Mouse (Mus musculus) layer of hippocampus, adult 18-20 months (tissue): ENCODE data around the gene Sirt2. TPM values are rescaled to one million over a fixed set of nuclear protein-coding genes. Genes with fewer than 3 reads are reported as not detected.

Experiments used
- DNase-seq, 2 experiments: peaks; one replicate each; pipeline ENCODE4 v3.0.0; 2022; ENCODE audit warnings: low spot score in 2 of 2
- total RNA-seq, 2 experiments: library from RNA; stranded (reverse); gene quantifications; 2 replicates each; pipeline ENCODE4 v1.2.3; 2021

Sirt2 gene
- total RNA-seq, 2 experiments from 2014 or later: 125 to 129 TPM

DNA sequence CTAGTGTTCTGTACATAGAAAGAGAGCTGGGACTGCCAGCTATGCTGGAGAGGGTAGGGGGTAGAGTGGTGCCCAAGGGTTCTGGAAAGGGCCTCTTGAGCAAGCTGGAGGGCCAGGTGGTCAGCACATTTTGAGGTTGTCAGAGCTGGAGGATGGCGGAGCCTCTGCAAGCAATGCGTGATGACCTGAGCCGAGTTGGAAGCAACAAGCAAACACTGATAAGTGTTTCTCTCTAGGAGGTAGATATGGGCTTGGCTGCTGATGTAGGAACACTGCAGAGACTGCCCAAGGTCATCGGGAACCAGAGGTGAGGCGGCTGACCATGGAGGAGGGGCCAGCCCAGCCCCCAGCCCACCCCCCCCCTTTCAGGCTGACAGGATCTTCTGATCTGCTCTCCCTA, 64.4 kb downstream of the Sirt2 start:
- no peak for DNase-seq

DNA sequence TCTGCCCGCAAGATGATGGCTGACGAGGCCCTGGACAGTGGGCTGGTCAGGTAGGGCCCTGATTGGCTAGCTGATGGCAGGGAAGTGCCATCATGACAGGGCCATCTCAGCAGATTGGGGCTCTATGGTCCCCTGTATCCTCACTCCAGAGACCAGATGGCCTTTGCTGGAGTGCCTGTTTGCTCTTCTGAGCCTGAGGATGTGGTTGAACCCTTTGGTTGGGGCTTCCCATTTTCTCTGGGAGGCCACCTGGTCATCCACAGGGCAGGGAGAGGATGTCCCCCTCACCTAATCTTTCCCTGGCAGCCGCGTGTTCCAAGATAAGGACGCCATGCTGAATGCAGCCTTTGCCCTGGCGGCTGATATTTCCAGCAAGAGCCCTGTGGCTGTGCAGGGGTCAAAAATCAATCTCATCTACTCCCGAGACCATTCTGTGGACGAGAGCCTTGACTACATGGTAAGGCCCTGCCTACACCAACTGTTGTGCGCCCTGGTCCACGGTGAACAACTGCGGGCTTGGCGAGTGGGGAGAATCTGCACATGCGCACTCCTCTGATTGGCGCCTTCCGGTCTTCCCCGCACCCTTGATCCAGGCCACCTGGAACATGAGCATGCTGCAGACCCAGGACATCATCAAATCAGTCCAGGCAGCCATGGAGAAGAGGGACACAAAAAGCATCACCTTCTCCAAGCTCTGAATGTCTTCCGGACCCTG, 65.0 kb downstream of the Sirt2 start:
- no peak for DNase-seq

DNA sequence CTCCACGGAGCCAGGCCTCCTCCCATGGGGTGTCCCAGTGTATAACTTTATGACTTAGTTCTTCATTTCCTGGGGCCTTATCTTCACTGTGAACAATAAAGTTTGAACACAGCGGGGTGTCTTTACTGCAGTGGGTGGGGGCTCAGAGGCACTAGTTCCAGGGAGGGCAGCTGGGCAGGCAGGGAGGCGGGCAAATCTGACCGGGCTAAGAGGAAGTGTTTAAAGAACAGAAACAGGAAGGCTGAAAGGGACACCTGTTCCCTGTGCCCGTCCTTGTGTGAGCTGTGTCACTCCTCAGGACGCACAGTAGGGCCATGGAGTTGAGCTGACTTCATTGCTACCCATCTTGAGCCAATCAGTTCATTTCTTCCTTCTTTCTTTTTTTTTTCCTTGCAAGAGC, 65.6 kb downstream of the Sirt2 start:
- no peak for DNase-seq

DNA sequence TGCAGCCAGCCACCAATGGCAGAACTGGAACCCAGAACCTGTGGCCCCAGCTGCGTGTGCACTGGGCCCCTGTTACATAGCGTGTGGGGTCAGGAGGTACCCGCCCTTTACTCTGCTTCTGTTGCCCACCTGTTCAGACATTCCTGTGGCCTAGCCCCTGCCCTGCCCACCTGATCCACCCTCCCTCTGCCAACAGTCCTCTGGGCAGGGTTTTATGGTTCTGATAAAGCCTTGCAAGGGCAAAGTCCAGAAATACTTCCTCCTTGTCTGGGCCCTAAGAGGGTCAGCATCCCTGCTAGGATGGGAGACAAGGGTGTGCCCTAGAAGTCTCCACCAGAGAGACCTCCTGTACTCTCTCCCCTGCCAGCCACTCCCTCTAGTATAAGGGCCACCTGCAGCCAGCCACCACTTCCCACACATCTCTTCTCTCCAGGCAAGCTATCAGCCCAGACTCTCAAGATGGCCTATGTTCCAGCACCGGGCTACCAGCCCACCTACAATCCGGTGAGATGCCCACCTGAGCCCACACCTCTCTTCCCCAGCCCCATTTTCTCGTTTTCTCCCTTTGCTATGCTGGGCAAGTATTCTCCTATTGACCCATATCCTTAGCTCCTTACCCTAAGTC, 67.3 kb downstream of the Sirt2 start, which contains the start of gene Lgals4:
Gene Lgals4 (plus strand): TSS at position 132 of the 625 bp plus-strand sequence.
- no peak for DNase-seq

DNA sequence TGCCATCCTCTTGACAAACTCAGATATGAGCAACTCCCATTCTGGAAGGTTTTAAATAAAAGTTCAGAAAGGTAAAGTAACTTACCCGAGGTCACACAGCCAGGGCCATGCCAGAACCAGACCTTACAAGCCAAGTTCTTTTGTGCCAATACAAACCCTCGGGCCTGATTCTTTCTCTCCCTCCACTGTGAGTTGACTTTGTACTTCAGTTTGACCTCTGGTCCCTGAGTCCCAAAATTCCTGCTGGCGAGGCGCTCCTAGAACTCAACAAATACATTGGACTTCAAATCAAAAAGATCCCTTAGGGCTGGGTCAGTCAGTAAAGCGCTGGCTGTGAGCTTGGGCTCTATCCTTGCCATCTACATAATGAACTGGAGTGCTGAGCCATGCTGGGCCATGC, 70.4 kb downstream of the Sirt2 start:
- no peak for DNase-seq

Other genes starting within 250 kb of the Sirt2 start
- gene Ifnl3, start 243.9 kb upstream of the Sirt2 start, total RNA-seq: not detected
- not detected for gene Sycn, start 225.8 kb upstream of the Sirt2 start, total RNA-seq
- gene Nccrp1, start 219.5 kb upstream of the Sirt2 start, total RNA-seq: under 1 TPM in 1 of 2 experiments, not detected in 1; 0.28 TPM
- gene Samd4b, start 168.6 kb upstream of the Sirt2 start, total RNA-seq: 10 to 100 TPM; 74.1 to 77.1 TPM
- gene Pak4, start 168.6 kb upstream of the Sirt2 start, total RNA-seq: 10 to 100 TPM; 12.7 to 14.6 TPM
- 1 to 10 TPM; 1.4 to 4.6 TPM for gene Acp7, start 135.4 kb upstream of the Sirt2 start, total RNA-seq
- 10 to 100 TPM; 18.9 to 21.7 TPM for gene Fbxo27, start 73.9 kb upstream of the Sirt2 start, total RNA-seq
- gene Fbxo17, start 49.9 kb upstream of the Sirt2 start, total RNA-seq: 1 to 10 TPM; 1.5 to 1.9 TPM
- gene Mrps12, start 24.9 kb upstream of the Sirt2 start, total RNA-seq: 10 to 100 TPM; 60.6 to 67.1 TPM
- 10 to 100 TPM; 11.1 to 11.2 TPM for gene Sars2, start 24.7 kb upstream of the Sirt2 start, total RNA-seq
- under 1 TPM; 0.30 to 0.63 TPM for gene Ccer2, start 10.6 kb upstream of the Sirt2 start, total RNA-seq
- 10 to 100 TPM; 29.0 to 29.2 TPM for gene Nfkbib, start 777 bp downstream of the Sirt2 start, total RNA-seq
- 1 to 10 TPM; 2.4 to 3.0 TPM for gene Rinl, start 22.2 kb downstream of the Sirt2 start, total RNA-seq
- 100 to 1,000 TPM; 407 to 414 TPM for gene Hnrnpl, start 41.8 kb downstream of the Sirt2 start, total RNA-seq
- 10 to 100 TPM; 63.1 to 71.0 TPM for gene Ech1, start 58.5 kb downstream of the Sirt2 start, total RNA-seq
- 1 to 10 TPM; 3.5 to 5.6 TPM for gene Lgals4, start 67.1 kb downstream of the Sirt2 start, total RNA-seq
- gene Lgals7, start 97.1 kb downstream of the Sirt2 start, total RNA-seq: not detected
- under 1 TPM; 0.50 to 0.76 TPM for gene Capn12, start 114.7 kb downstream of the Sirt2 start, total RNA-seq
- gene Actn4, start 195.6 kb downstream of the Sirt2 start, total RNA-seq: 100 to 1,000 TPM; 127 to 136 TPM
- 100 to 1,000 TPM; 201 to 212 TPM for gene Eif3k, start 215.1 kb downstream of the Sirt2 start, total RNA-seq
- 1 to 10 TPM in 1 of 2 experiments, under 1 TPM in 1; 0.99 to 1.3 TPM for gene Map4k1, start 215.3 kb downstream of the Sirt2 start, total RNA-seq